Mouse (Mus musculus): ENCODE measurements around the gene Rbl2.
A peak's percentile ranks its signal among the peaks of the same experiment; 100 is the strongest.

Rbl2 gene

DNA sequence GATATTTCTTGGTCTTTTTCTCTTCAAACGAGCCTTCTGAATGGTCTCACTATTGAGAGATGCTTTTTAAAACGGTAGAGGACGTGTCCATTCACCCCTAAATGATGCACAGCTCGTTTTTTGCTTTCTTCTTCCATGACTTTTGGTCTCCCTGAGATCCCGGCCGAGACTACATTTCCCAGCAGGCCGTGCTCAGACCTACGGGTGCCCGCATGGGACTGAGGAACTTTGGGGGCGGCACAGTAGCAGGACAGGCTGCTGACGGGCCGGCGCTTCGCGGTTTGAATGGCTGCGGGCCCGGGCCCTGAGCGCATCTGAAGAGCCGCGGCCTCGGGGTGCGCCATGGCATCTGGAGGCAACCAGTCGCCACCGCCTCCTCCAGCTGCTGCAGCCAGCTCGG is at the start of gene Rbl2:
Gene Rbl2, plus strand, starts transcription at position 224 of the 400 bp plus-strand sequence.
- peak; percentile 93 for DNase-seq

DNA sequence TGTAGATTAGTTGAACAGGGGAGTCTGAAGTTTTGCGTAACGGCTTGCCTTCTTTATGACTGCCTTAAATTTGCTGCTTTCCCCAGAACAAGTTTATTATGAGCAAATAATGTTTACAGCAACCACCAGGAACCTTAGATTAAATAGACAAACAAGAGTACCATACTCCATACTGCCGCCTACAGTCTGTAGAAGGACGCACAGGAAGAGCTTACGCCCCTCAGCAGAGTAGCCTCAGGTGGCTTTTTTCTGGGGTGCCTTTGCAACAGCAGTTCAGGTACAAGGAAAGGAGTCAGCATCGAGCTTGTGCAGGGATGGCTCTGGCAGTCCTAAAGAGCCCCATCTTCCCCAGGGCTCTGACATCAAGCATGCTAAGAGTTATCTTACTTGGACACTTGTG is 35.4 kb upstream of the Rbl2 start:
- DNase-seq = no peak

DNA sequence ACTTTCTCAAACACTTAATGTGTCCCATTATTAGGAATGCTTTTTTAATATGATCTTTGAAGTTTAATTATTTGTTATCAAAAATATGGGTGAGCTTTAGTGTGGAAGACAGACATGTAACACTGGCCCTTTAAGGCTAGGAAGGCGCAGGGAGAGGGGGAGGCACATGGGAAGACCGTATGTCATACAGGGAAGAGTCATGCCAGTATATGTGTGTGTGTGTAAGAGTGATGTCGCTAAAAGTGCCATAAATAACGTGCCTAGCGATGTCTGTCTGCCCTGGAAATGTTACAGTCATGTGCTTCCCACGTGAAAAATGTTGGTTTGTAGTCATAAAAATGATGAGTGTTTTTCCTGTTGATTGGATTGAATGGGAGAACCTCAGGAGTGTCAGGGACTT is 33.0 kb upstream of the Rbl2 start:
- no peak for DNase-seq

DNA sequence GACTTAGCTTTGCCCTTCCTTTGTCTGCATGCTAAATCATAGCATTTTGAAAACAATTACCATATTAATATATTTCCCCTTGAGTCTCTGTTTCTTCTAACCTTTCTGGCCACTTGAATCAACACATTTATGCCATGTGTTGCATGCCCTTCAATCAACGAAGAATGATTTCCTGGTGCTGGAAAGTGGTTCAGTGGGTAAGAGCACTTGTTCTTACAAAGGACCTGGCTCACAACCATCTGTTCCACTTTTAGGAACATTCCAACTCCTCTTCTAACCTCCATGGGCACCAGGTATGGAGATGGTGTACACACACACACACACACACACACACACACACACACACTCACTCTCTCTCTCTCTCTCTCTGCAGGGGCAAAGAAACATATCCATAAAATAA is 31.2 kb upstream of the Rbl2 start:
- DNase-seq = no peak

DNA sequence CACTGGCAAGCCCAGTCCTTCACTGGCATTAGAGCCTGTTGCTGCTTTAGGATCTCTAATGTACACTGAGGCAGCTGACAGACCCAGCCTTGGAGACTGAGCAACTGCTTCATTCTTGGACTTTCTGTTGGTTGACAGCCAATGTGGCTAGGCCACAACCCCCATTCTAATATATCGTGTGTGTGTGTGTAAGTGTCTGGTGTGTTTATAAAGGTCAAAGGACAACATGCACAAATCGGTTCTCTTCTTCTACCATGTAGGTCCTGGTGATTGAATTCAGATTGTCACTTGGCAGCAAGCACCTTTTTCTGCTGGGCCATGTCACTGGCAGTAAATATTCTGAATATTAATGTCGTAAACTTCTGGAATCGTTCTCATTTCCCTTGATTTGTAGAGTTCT is 23.5 kb upstream of the Rbl2 start:
- no peak for DNase-seq

DNA sequence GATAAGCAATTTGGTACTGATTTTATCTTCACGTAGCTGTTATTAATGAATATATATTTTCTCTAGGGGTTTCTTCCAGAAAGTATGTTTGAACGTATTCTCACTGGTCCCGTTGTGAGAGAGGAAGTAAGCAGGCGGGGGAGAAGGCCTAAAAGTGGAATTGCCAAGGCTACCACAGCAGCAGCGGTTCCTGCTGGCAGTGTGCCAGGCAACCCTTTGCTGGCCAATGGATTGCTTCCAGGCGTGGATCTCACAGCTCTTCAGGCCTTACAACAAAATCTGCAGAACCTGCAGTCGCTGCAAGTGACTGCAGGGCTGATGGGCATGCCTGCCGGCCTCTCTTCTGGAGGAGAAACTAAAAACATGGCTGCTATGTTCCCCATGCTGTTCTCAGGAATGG is 18.8 kb upstream of the Rbl2 start:
- DNase-seq = peak; percentile 68

DNA sequence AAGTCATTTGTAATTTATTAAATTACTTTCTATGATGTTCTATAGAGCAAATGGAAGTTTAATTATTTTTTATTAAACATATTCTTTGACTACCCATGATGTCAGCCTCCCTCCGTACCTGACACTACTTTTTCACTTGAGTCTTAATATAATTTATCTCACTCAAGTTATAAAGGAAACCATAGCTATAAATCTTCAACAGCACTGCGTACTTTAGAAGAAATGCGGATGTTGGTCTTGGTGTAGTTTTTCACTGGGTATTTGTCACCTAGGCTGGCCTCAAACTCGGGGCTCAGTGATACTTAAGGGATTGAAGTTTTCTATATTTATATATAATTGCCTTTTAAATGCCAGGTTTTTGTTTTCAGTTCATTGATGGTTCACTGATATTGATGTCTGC is 15.4 kb upstream of the Rbl2 start:
- DNase-seq = no peak

DNA sequence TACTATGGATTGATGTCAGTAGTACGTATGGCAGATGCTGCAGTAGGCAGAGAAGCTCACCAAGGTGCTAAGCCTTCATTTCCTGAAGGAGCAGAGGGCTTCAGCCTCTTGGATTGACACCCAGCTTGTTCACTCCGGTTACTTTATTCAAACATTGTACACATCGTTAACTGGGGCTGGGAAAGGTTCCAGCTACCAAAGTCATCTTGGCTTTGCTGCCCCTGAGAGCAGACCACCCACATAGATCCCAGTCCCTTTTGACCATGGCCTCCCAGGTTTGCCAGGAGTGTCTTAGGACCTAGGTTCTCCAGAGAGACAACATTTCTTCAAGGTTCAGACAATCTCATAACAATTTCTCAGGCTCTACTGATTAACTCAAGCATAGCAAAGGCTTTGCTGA is 13.0 kb upstream of the Rbl2 start:
- DNase-seq = no peak

DNA sequence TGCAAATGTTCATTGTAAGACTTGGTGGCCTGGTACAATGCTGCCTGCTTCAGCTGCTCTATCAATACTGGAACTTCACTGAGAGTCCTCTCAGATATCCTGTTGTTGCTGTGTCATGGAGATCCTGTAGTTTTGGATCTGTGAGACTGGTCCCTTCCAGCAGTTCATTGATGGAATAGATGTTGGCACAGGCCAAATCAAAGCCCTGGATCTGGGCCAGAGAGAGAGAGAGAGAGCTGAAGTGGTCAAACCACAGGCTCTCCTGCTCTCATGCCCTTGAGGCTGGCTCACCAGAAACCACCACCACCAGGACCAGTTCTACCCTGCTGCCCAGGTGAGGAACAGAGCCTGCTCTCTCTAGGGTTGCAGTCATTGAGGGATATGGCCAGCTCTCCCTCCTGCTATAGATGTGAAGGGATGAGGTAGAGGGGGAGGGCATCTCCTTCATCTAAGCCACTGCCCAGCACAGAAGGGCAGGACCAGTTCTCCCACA is 10.7 kb upstream of the Rbl2 start:
- DNase-seq = no peak

DNA sequence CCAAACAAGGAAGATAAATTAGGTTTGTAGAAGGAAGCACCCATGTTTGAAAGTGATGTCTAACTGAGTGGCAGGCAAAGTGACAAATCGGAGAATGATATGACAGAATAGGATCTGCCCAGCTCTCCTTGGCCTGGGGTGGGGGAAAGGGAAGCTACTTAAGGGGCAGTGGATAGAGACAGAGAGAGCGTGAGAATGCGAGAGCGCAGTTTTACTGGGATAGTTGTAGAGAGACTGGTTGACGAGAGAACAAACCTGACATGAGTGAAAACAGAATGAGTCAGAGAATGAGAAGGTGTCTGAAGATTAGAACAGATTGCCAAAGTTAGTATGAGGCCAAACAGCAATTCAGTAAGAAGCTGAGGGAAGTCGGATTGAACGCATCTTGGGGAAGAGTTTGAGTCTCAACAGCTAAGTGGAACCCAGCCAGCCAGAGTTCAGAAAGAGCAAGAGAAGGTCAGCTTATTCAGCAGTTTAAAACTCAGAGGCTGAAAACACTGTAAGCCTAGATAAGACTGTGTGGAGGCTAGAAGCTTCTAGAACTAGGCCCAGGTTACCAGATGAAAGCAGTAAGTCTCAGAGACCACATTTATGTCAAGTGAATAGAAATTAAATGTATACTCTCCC is 9.9 kb upstream of the Rbl2 start:
- no peak for DNase-seq

DNA sequence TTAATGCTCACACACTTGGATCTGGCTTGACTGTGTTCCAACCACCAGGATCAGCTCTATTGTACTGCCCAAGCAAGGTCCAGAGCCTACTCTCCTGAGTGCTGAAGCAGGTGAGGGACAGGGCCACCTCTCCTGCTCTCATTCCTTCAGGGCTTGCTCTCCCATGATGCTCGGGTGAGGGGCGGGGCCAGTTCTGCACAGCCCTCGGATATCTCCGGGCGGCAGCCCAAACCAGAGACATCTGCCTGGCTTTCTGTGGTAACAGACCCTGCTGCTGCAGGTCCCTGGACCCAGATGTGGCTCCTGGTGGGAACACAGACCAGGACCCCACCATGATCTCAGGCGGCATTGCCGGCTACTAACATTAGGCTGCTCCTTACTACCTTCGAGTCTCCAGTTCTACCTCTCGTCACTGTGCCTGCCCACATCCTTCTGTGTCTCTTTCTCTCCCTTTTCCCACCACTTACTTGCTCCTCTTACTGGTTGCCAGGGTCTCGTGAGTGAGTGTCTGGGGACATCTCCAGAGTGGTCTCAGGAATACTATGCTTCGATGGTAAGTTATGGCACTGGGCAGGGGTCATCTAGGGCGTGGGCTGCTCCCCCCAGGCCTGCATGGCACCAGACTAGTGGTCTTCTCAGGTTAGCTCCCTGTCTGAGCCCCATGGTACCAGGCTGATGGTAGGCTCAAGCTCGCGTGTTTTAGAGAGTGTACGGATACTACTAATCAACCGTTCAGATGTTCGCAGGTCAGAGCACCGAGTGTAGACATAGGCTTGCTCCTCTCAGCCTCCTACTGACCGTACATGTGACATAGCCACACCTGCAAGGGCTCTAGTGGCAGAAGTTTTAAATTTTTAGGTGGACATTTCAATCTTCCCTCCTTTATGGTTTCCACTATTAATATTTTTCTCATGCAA is 9.0 kb upstream of the Rbl2 start:
- DNase-seq = no peak

DNA sequence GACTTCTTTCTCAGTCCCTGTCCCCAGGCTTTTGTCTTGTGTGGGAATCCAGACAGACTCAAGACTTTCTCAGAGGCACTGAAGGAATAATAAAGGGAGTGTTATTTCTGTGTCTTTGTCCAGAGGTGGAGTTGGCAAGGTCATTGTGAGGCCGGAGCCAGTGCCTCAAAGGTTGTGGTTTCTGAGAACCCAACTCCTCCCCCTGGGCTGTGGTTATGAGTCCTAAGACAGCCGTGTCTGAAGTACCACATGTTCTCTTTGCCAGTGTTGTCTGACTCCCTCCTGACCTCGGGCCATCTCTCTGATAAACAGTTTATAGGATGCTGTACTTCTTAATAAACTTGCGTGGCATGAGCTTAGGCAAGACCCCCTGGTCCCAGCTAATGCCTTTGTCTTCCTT is 4.7 kb upstream of the Rbl2 start:
- no peak for DNase-seq

DNA sequence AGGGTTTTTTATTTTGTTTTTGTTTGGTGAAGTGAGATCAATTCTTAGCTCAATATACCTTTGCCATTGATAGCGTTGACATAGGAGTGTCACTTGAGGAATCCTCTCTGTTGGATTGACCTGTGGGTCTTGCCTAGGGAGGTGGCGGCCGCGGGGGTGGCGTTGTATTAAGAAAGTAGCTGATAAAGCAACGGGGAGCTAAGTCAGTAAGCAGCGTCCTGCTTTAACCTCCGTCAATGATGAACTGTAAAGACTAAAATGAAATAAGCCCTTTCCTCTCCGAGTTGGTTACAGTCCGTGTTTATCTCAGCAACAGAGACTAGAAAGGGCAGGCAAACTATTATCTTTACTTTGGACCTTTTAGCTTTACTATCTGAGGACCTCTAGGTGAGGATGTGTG is 450 bp upstream of the Rbl2 start:
- peak; percentile 18 for DNase-seq

DNA sequence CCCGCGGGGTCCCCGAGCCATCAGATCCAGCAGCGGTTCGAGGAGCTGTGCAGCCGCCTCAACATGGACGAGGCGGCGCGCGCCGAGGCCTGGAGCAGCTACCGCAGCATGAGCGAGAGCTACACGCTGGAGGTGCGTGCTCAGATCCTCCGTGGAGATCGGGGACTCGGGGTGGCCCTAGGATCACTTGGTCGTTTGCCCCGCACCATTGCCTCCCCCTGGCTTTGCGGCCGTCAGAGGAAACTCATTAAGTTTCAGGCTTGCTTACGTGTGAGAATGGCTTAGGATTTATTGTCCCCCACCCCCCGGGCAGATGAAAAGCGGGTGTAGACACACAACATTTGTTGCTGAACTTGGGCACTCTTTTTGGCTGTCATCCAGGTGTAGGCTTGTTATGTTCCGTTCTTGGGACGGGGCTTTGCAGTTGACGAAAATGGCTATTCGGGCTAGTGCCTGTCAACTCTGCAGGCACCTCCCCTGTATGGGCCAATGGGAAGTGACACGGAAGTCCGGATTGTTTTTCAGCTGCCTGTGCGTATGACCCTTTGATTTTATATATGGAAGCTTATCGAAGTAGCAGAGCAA is 510 bp downstream of the Rbl2 start:
- peak; percentile 75 for DNase-seq

DNA sequence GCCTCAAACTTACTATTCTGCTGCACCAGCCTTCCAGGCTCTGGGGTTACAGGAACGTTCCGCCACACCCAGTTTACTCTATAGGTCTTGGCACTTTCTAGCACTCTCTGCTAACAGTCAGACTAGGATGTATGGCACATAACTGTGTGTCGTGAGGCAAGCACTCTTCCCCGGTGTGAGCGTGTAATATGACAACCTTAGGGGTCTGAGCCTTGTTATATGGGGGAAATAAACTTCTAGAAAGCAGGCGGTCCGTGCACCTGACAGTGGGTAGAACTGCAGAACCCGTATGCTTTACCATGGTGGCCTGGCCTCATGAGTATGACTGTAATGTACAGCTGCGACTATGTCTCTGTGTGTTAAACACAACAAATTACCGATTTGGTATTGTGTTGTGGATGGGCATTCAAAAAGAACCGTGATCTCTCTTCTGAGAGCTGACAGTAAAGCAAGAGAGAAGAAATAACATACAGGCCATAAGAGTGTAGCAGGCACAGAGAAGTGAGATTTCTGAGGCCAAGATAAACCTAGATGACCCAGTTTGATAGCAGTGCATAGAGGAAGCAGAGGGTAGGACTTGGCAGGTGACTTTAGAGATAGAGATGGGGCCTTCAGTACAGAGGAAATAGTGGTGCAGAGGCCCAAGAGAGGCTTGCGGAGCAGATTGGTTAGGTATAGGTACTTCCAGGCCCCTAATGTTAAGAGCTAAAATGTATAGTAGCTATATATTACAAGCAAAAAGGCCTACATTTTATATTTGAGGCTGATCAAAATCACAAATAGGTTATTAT is 7.4 kb downstream of the Rbl2 start:
- DNase-seq = no peak

DNA sequence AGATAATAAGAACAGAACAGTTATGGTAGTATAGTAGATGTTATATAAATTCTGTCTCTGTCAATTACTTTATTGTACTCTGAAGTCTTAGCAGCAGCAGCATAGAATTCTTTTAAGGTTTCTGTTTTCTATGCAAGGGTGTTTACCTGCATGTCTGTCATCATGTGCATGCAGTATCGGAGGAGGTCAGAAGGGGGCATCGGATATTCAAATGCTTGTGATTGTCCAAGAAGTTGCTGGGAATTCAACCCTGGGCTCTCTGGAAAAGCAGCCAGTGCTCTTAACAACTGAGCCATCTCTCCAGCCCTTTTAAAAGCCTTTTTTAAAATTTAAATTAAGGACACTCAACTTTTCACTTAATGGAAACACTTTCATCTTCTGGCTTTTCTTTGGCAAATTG is 9.8 kb downstream of the Rbl2 start:
- DNase-seq = no peak

DNA sequence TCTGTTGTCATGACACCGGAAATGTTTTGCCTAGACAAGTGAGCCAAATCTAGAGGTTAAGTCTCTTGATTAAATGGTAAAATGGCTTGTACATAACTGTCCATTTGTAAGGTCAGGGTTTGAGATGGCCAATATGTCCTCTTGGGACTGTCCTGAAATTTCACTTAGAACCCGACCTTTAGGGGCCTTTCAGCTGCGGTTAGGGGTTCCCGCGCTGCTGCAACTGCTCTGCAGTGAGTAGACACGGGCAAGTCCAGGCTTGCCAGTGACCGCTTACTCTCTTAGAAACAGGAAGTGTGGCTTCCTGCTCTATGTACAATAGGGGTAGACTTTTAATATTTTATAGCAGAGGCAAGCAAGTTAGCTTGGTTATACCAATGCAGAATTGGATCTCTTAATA is 12.1 kb downstream of the Rbl2 start:
- DNase-seq = no peak

DNA sequence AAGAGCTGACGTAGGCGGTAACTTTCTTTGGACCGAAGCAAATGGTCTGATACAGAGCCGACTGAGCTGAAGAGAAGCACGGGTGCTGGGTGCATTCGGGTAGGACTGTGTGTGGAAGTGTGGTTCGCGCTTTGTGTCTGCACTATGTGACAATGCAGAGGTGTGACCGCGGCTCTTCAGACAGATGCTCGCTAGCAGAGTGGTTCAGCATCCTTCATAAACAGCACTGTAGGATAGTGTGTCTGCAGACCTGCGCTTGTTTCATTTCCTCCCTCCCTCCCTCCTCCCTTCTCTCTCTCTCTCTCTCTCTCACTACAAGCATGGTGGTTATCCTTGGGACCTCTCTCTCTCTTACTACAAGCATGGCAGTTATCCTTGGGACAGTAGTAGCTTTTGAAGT is 12.6 kb downstream of the Rbl2 start:
- DNase-seq = no peak

DNA sequence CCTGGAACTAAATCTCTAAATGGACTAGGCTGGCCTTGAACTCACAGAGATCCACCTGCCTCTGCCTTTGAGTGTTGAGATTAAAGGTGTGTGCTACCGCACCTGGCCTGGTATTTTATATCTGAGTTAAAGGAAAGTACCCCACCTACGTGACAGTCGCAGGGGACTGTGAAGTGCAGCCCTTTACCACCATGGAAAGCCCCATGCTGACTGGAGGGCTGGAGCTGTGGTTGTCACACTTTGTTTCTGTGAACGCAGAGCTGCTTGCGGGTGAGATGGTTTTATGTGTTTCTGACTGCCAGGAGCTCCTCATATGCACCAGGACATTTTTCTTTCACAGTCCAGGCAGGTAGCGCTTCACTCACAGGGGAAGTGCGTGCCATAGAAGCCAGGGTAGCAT is 18.6 kb downstream of the Rbl2 start:
- DNase-seq = no peak

DNA sequence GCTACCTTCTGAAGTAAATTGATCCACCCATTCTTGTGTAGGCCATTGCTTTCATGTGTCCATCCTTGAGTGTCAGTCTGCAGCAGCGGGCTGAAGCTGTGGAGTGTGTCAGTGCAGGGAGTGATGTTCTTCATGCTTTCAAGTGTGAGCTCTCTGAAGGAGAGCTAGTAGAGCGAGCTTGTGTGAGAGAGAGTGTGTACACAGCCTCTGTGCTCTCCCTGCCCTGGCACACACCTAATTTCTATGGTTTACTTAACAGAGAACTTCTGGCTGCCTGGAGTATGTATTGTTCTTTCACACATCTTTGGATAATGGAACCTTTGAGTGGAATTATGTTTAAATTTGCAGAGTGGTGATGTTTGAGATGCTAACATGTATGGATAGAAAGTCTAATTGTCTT is 19.7 kb downstream of the Rbl2 start:
- DNase-seq = no peak

DNA sequence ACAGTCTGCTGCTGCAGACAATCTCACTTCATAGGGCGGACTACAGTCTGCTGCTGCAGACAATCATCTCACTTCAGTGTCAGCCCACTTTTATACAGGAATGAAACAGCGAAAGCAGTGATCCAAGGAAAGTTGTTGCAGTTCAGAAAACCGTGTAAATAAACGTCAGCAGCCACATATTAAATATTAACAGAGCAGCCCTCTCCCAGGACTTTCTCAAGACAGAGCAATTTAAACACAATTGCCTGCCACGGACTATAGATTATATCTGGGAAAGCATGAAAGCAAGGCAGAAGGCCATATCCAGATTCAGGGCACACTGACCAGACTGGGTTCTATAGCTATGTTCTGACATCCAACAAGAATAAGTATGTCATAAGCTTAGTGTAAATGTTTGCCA is 24.3 kb downstream of the Rbl2 start:
- no peak for DNase-seq

DNA sequence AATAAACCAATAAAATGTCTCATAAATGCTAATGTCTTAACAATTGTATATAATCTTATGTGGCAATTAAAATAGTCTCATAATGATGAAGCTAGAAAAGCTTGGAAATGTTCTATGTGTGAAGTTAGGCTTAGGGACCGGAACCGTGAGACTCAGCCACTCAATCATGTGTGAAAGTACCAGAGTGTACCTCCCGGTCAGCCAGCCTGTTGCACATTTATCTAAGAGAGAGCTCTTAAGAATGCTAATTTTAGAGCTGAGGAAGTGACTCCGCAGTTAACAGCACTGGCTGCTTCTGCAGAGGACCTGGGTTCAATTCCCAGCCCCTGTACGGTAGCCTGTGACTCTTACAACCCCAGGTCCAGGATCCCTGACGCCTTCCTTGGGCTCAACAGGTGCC is 28.2 kb downstream of the Rbl2 start:
- DNase-seq = no peak

DNA sequence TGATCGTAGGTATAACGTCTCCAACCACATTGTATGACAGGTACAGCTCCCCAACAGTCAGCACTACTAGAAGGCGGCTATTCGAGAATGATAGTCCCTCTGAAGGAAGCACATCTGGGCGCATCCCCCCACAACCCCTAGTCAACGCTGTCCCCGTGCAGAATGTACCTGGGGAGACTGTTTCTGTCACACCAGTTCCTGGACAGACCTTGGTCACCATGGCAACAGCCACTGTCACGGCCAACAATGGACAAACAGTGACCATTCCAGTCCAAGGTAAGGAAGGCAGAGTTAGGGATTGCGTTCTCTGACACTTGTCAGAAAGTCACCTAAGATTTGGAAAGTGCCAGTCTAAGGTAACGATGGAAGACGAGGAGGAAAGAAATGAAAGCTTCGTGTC is 36.4 kb downstream of the Rbl2 start:
- DNase-seq = no peak

All from cerebellum, adult 11-12 months (tissue).